20 mouse cellular contexts compared by ENCODE assay signal in genomic region chr2:92651294-92651816, GRCm38 (mm10). TPM values are rescaled to one million over a fixed set of nuclear protein-coding genes. Genes with fewer than 3 reads are reported as not detected.
"Had no signal": no experiment of that assay in that cellular context is flagged by ENCODE, and none has a peak within 500 bp of the region (broad histone marks: within the 10 kb centered on the region; RNA-seq: fewer than 3 reads in every experiment).

No protein-coding gene starts in this region.

- H3K9me3 ChIP-seq: limb, embryonic 12.5 days; limb, embryonic 15.5 days; midbrain, embryonic 13.5 days; stomach, embryonic 15.5 days had no signal

- H3K27me3 ChIP-seq: limb, embryonic 12.5 days; limb, embryonic 15.5 days; midbrain, embryonic 13.5 days; stomach, embryonic 15.5 days had no signal

- H3K27ac ChIP-seq: kidney, postnatal 0 days; layer of hippocampus, adult 2 months; limb, embryonic 12.5 days; limb, embryonic 15.5 days; liver, embryonic 14.5 days; macrophage; midbrain, embryonic 13.5 days; stomach, embryonic 15.5 days had no signal

- DNase-seq: kidney, adult 2 months; kidney, postnatal 25 days; layer of hippocampus, adult 9-11 months; left cerebral cortex, postnatal 4 days; liver, postnatal 0 days; lung, embryonic 14.5 days; spleen, adult 18-20 months; thymus, postnatal 36 days had no signal

- ATAC-seq: intestine, postnatal 0 days; liver, postnatal 0 days; lung, postnatal 0 days; midbrain, embryonic 13.5 days; midbrain, embryonic 16.5 days had no signal

- H3K4me2 ChIP-seq: limb, embryonic 12.5 days; limb, embryonic 15.5 days; liver, embryonic 11.5 days; lung, embryonic 14.5 days; midbrain, embryonic 13.5 days; stomach, embryonic 15.5 days had no signal

- H3K36me3 ChIP-seq: limb, embryonic 12.5 days; limb, embryonic 15.5 days; midbrain, embryonic 13.5 days; stomach, embryonic 15.5 days had no signal

- H3K9ac ChIP-seq: limb, embryonic 12.5 days; limb, embryonic 15.5 days; liver, embryonic 14.5 days; liver, postnatal 0 days; lung, embryonic 14.5 days; midbrain, embryonic 13.5 days; stomach, embryonic 15.5 days had no signal

- H3K4me1 ChIP-seq: limb, embryonic 12.5 days; limb, embryonic 15.5 days; stomach, embryonic 15.5 days had no signal

- H3K4me3 ChIP-seq: layer of hippocampus, adult 2 months; limb, embryonic 12.5 days; limb, embryonic 15.5 days; midbrain, embryonic 13.5 days; stomach, embryonic 15.5 days had no signal

RNA-seq across cellular contexts. Expression of gene Chst1, which starts 51.8 kb away (rescaled TPM):
- polyA plus RNA-seq: macrophage had no signal
